Mouse (Mus musculus): Measurements from ENCODE around the gene Qsox1. TPM values are rescaled to one million over a fixed set of nuclear protein-coding genes. Genes with fewer than 3 reads are reported as not detected.

Gene Qsox1
- polyA plus RNA-seq, 1 experiment: 70.3 TPM

- H3K4me3 ChIP-seq (ENCODE audit: insufficient read depth, poor library complexity, severe bottlenecking): no peak overlapping the region
- TF ChIP-seq CEBPB (IDR thresholded peaks at IDR 0.05; ENCODE audit: low read depth): no peak
- no peak for TF ChIP-seq USF1 (IDR thresholded peaks at IDR 0.05; ENCODE audit: low read depth)
- no peak for TF ChIP-seq CTCF (IDR thresholded peaks at IDR 0.05; ENCODE audit: control insufficient read depth, insufficient read depth, insufficient read length)
- H3K79me3 ChIP-seq (ENCODE audit: low read depth): no peaks in the 10 kb centered on the region
- H3ac ChIP-seq (ENCODE audit: control insufficient read depth, insufficient read length, low read depth): no peak overlapping the region
- H3K27me3 ChIP-seq (ENCODE audit: control insufficient read depth, insufficient read depth, insufficient read length): no peaks in the 10 kb centered on the region
- H3K79me2 ChIP-seq (ENCODE audit: control insufficient read depth, insufficient read depth): no peaks in the 10 kb centered on the region
- H3K36me3 ChIP-seq (ENCODE audit: control insufficient read depth, insufficient read depth): peaks cover 20% of the 10 kb centered on the region
Observed at GRCm38 (mm10) chr1:155790111-155790974, 22.3 kb downstream of the Qsox1 start.

GRCm38 (mm10) chr1:155785886-155786285 lies 26.8 kb downstream of the Qsox1 start:
- H3ac ChIP-seq (ENCODE audit: control insufficient read depth, insufficient read length, low read depth): no peak overlapping the region
- no peaks in the 10 kb centered on the region for H3K27me3 ChIP-seq (ENCODE audit: control insufficient read depth, insufficient read depth, insufficient read length)
- peaks cover 23% of the 10 kb centered on the region for H3K36me3 ChIP-seq (ENCODE audit: control insufficient read depth, insufficient read depth)
- no peak for TF ChIP-seq FOSL1 (IDR thresholded peaks at IDR 0.05; ENCODE audit: insufficient read depth, low read length, poor library complexity, severe bottlenecking)
- TF ChIP-seq CEBPB (IDR thresholded peaks at IDR 0.05; ENCODE audit: low read depth): no peak
- H3K79me2 ChIP-seq (ENCODE audit: control insufficient read depth, insufficient read depth): no peaks in the 10 kb centered on the region
- no peak overlapping the region for H3K4me3 ChIP-seq (ENCODE audit: insufficient read depth, poor library complexity, severe bottlenecking)
- no peaks in the 10 kb centered on the region for H3K79me3 ChIP-seq (ENCODE audit: low read depth)

- H3K27me3 ChIP-seq (ENCODE audit: control insufficient read depth, insufficient read depth, insufficient read length): no peaks in the 10 kb centered on the region
- no peak overlapping the region for H3ac ChIP-seq (ENCODE audit: control insufficient read depth, insufficient read length, low read depth)
- H3K36me3 ChIP-seq (ENCODE audit: control insufficient read depth, insufficient read depth): peaks cover 23% of the 10 kb centered on the region
- TF ChIP-seq USF1 (IDR thresholded peaks at IDR 0.05; ENCODE audit: low read depth) (no peak), CTCF (IDR thresholded peaks at IDR 0.05; ENCODE audit: control insufficient read depth, insufficient read depth, insufficient read length) (peak; percentile 29)
- H3K79me2 ChIP-seq (ENCODE audit: control insufficient read depth, insufficient read depth): no peaks in the 10 kb centered on the region
- H3K4me3 ChIP-seq (ENCODE audit: insufficient read depth, poor library complexity, severe bottlenecking): no peak overlapping the region
- H3K79me3 ChIP-seq (ENCODE audit: low read depth): no peaks in the 10 kb centered on the region
Observed at GRCm38 (mm10) chr1:155784343-155785205, 28.1 kb downstream of the Qsox1 start.

- Histone ChIP-seq H3K36me3 (ENCODE audit: control insufficient read depth, insufficient read depth) (peaks cover 13% of the 10 kb centered on the region), H3K79me2 (ENCODE audit: control insufficient read depth, insufficient read depth) (no peaks in the 10 kb centered on the region), H3K27me3 (ENCODE audit: control insufficient read depth, insufficient read depth, insufficient read length) (no peaks in the 10 kb centered on the region), H3K79me3 (ENCODE audit: low read depth) (no peaks in the 10 kb centered on the region), H3ac (ENCODE audit: control insufficient read depth, insufficient read length, low read depth) (no peak overlapping the region), H3K4me3 (ENCODE audit: insufficient read depth, poor library complexity, severe bottlenecking) (no peak overlapping the region)
- TF ChIP-seq MYOD1 (IDR thresholded peaks at IDR 0.05; ENCODE audit: control insufficient read depth, insufficient read length, low read depth) (no peak), USF1 (IDR thresholded peaks at IDR 0.05; ENCODE audit: low read depth) (no peak), MAX (IDR thresholded peaks at IDR 0.05) (no peak), CEBPB (IDR thresholded peaks at IDR 0.05; ENCODE audit: low read depth) (no peak), MYOG (IDR thresholded peaks at IDR 0.05; ENCODE audit: control insufficient read depth, extremely low read depth, insufficient read length) (no peak), FOSL1 (IDR thresholded peaks at IDR 0.05; ENCODE audit: insufficient read depth, low read length, poor library complexity, severe bottlenecking) (no peak), CTCF (IDR thresholded peaks at IDR 0.05; ENCODE audit: control insufficient read depth, insufficient read depth, insufficient read length) (no peak)
Observed at GRCm38 (mm10) chr1:155782382-155782781, 30.3 kb downstream of the Qsox1 start.

GRCm38 (mm10) chr1:155777641-155778625 lies 34.8 kb downstream of the Qsox1 start:
- Histone ChIP-seq H3K79me2 (ENCODE audit: control insufficient read depth, insufficient read depth) (no peaks in the 10 kb centered on the region), H3K36me3 (ENCODE audit: control insufficient read depth, insufficient read depth) (peaks cover 8% of the 10 kb centered on the region), H3K27me3 (ENCODE audit: control insufficient read depth, insufficient read depth, insufficient read length) (no peaks in the 10 kb centered on the region), H3K79me3 (ENCODE audit: low read depth) (no peaks in the 10 kb centered on the region), H3K4me3 (ENCODE audit: insufficient read depth, poor library complexity, severe bottlenecking) (no peak overlapping the region), H3ac (ENCODE audit: control insufficient read depth, insufficient read length, low read depth) (no peak overlapping the region)
- TF ChIP-seq CEBPB (IDR thresholded peaks at IDR 0.05; ENCODE audit: low read depth) (no peak), CTCF (IDR thresholded peaks at IDR 0.05; ENCODE audit: control insufficient read depth, insufficient read depth, insufficient read length) (no peak), FOSL1 (IDR thresholded peaks at IDR 0.05; ENCODE audit: insufficient read depth, low read length, poor library complexity, severe bottlenecking) (no peak), MYOG (IDR thresholded peaks at IDR 0.05; ENCODE audit: control insufficient read depth, extremely low read depth, insufficient read length) (no peak), USF1 (IDR thresholded peaks at IDR 0.05; ENCODE audit: low read depth) (no peak), MYOD1 (IDR thresholded peaks at IDR 0.05; ENCODE audit: control insufficient read depth, insufficient read length, low read depth) (no peak), MAX (IDR thresholded peaks at IDR 0.05) (no peak)
